Mouse (Mus musculus) heart, embryonic 12.5 days (tissue): ENCODE results near the gene Slpi. TPM values are rescaled to one million over a fixed set of nuclear protein-coding genes. Genes with fewer than 3 reads are reported as not detected.
"Not testable (repeated sequence)": the region's sequence is repeated elsewhere in the genome, so short reads cannot be mapped to it uniquely, and the experiment has no call there.

Experiments used
- ATAC-seq: fragments of 200-750 bp; cut with Nextera tagmentation; 2 replicates; pipeline ENCODE4 v1.8.0; 2017; ENCODE audit warnings: moderate TSS enrichment, moderate library complexity; ENCODE audit not compliant: insufficient number of reproducible peaks, low FRiP score
- H3K27ac ChIP-seq: fragments of 300-500 bp; sonication (generic); 2 replicates; pipeline ENCODE4 v1.5.1; 2016; ENCODE audit warnings: mild to moderate bottlenecking, moderate library complexity; ENCODE audit not compliant: poor library complexity, severe bottlenecking
- H3K27me3 ChIP-seq: fragments of 300-500 bp; sonication (generic); replicated peaks from 2 replicates; pipeline ENCODE4 v1.6.1; 2016; ENCODE audit warnings: mild to moderate bottlenecking, moderate library complexity
- H3K36me3 ChIP-seq: fragments of 300-500 bp; sonication (generic); 2 replicates; pipeline ENCODE4 v1.6.1; 2016; ENCODE audit warnings: mild to moderate bottlenecking, moderate library complexity
- H3K4me1 ChIP-seq: fragments of 300-500 bp; sonication (generic); replicated peaks from 2 replicates; pipeline ENCODE4 v1.6.1; 2016; ENCODE audit warnings: mild to moderate bottlenecking
- H3K4me2 ChIP-seq: fragments of 300-500 bp; sonication (generic); 2 replicates; pipeline ENCODE4 v1.6.1; 2016; ENCODE audit warnings: mild to moderate bottlenecking, moderate library complexity
- H3K4me3 ChIP-seq: fragments of 300-500 bp; sonication (generic); 2 replicates; pipeline ENCODE4 v1.5.1; 2016; ENCODE audit warnings: mild to moderate bottlenecking
- H3K9ac ChIP-seq: fragments of 300-500 bp; sonication (generic); 2 replicates; pipeline ENCODE4 v1.6.1; 2016; ENCODE audit warnings: mild to moderate bottlenecking, moderate library complexity
- H3K9me3 ChIP-seq: fragments of 300-500 bp; sonication (generic); replicated peaks from 2 replicates; pipeline ENCODE4 v1.6.1; 2016; ENCODE audit warnings: mild to moderate bottlenecking, moderate library complexity
- WGBS: fragments of 180-500 bp; shearing (Covaris S2); methylation state at CpG from one replicate; pipeline ENCODE4 v1.1.7; 2016; 5-methylcytosine and 5-hydroxymethylcytosine counted together
- polyA plus RNA-seq: library from polyadenylated mRNA; unstranded; fragments of >200 nt; fragmentation: Nextera tagmentation; extraction: Ambion mirVana; gene quantifications from 2 replicates; pipeline ENCODE4 v1.2.1, GENCODE M21; 2016

Gene Slpi
- polyA plus RNA-seq, 1 experiment from 2014 or later = 1.2 TPM

DNA sequence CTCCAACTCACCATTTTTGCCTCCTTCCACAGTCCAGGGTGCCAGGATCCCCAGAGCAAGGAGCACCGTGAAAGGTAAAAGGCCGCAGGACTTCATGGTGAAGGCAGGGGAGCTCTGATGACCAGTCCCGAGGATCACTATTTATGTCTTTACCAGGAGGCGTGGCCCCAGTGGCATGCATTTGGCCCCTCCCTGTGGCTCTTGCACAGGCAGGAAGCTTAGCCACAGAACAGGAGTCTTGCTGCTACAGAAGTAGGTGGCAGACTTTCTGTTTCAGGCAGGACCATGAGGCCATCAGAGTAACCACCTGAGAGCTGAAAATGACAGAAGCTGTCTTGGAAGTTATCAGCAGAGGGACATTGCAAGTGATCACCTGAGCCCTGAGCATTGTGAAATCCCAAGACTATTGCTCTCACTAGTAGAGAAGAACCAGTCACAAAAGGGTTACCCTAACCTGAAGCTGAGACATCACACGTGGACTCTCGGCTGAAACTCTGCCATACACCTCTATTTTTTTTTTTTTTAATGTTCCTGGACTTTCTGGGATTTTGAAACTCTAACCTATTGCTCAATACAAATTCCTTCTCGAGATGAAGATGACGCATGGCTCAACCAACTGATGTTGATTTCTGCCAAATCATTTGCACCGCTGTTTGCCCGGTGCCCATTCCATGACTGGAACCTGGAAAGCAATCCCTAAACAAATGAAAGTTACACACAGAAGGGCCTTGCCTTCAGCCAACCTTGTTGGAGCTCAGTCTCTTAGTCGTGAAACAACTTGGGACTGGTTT is 32.5 kb downstream of the Slpi start:
- Histone ChIP-seq H3K36me3 (no peaks in the 10 kb centered on the region), H3K27ac (no peak overlapping the region), H3K9ac (no peak overlapping the region), H3K9me3 (no peaks in the 10 kb centered on the region), H3K4me1 (no peaks in the 10 kb centered on the region), H3K27me3 (peaks cover 24% of the 10 kb centered on the region), H3K4me3 (no peak overlapping the region), H3K4me2 (no peak overlapping the region)
- no peak for ATAC-seq
- WGBS = 69% methylated on average over 11 of the region's 11 CpGs

- peaks cover 14% of the 10 kb centered on the region for H3K27me3 ChIP-seq
- no peak for ATAC-seq
- H3K4me3 ChIP-seq = no peak overlapping the region
- H3K9me3 ChIP-seq = no peaks in the 10 kb centered on the region
- no peaks in the 10 kb centered on the region for H3K36me3 ChIP-seq
- H3K4me1 ChIP-seq = no peaks in the 10 kb centered on the region
- H3K27ac ChIP-seq = no peak overlapping the region
- WGBS = 83% methylated on average over 11 of the region's 11 CpGs
- no peak overlapping the region for H3K4me2 ChIP-seq
- H3K9ac ChIP-seq = no peak overlapping the region
Measured at GRCm38 (mm10) chr2:164353356-164353755, 35.5 kb downstream of the Slpi start.

DNA sequence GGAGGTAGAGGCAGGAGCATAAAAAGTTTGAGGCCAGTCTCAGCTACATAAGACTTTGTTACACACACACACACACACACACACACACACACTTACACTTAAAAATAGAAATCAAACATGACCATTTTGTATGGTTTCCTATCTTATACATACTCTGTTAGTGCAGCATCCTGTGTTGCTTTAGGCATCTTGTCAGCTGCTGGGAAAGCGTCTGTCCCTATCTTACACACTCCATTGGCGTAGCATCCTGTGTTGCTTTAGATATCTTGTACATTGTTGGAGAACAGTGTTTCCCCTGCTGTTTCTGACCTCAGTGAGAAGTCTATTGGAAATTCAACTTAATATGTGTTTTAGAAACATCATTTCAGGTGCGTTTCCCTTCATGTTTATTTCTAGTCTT is 36.2 kb downstream of the Slpi start:
- ATAC-seq = no peak
- Histone ChIP-seq H3K9ac (no peak overlapping the region), H3K4me3 (no peak overlapping the region), H3K4me1 (no peaks in the 10 kb centered on the region), H3K27ac (no peak overlapping the region), H3K36me3 (no peaks in the 10 kb centered on the region), H3K4me2 (no peak overlapping the region), H3K27me3 (peaks cover 14% of the 10 kb centered on the region), H3K9me3 (no peaks in the 10 kb centered on the region)
- 60% methylated on average over 3 of the region's 3 CpGs for WGBS

DNA sequence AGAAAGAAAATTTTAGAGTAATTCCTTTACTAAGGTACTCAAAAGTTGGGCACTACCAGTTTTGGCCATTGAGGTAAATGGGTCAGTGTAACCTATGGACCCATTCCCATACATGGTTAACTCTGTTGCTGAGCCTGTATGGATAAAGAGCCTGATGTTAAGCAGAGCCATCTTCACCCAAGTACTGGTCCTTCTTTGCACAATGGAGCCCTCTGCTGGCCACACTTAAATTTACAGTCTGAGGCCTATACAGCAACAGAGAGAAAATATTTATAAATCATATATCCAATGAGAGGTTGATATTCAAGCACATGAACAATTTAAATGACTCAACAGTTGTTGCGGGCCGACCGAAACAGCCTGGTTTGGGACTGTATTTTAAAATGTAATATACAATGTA is 39.9 kb downstream of the Slpi start:
- no peaks in the 10 kb centered on the region for H3K36me3 ChIP-seq
- WGBS = 84% methylated on average over 3 of the region's 3 CpGs
- no peaks in the 10 kb centered on the region for H3K4me1 ChIP-seq
- H3K27me3 ChIP-seq = no peaks in the 10 kb centered on the region
- no peak overlapping the region for H3K4me3 ChIP-seq
- H3K9ac ChIP-seq = no peak overlapping the region
- ATAC-seq = no peak
- H3K9me3 ChIP-seq = no peaks in the 10 kb centered on the region
- H3K4me2 ChIP-seq = no peak overlapping the region
- H3K27ac ChIP-seq = no peak overlapping the region

GRCm38 (mm10) chr2:164347697-164348096 is 41.2 kb downstream of the Slpi start:
- H3K4me3 ChIP-seq, H3K9ac ChIP-seq, H3K27me3 ChIP-seq, H3K27ac ChIP-seq, H3K4me1 ChIP-seq, ATAC-seq, H3K36me3 ChIP-seq, H3K4me2 ChIP-seq, H3K9me3 ChIP-seq: not testable (repeated sequence)

GRCm38 (mm10) chr2:164343732-164344131 is 45.2 kb downstream of the Slpi start:
- not testable (repeated sequence) for H3K27ac ChIP-seq, H3K36me3 ChIP-seq, ATAC-seq, H3K4me2 ChIP-seq, H3K4me1 ChIP-seq, H3K9ac ChIP-seq, H3K9me3 ChIP-seq, H3K27me3 ChIP-seq, H3K4me3 ChIP-seq
- 78% methylated on average over 1 of the region's 1 CpGs for WGBS

GRCm38 (mm10) chr2:164332440-164332839 is 56.5 kb downstream of the Slpi start, which contains the start of gene Svs5:
Gene Svs5 (plus strand): TSS chr2:164332740.
- not testable (repeated sequence) for H3K4me3 ChIP-seq, H3K9ac ChIP-seq, H3K36me3 ChIP-seq, H3K4me2 ChIP-seq, ATAC-seq, H3K27ac ChIP-seq, H3K27me3 ChIP-seq, H3K4me1 ChIP-seq, H3K9me3 ChIP-seq
- WGBS = 51% methylated on average over 3 of the region's 3 CpGs

GRCm38 (mm10) chr2:164320983-164321382 is 67.9 kb downstream of the Slpi start:
- H3K9me3 ChIP-seq = no peaks in the 10 kb centered on the region
- no peak overlapping the region for H3K4me2 ChIP-seq
- 0 out of 2 replicates have a peak, but pooled peaks cover 4% of the 10 kb centered on the region for H3K27me3 ChIP-seq
- H3K4me1 ChIP-seq = no peaks in the 10 kb centered on the region
- H3K36me3 ChIP-seq = no peaks in the 10 kb centered on the region
- WGBS = 78% methylated on average over 6 of the region's 6 CpGs
- H3K4me3 ChIP-seq = no peak overlapping the region
- H3K27ac ChIP-seq = no peak overlapping the region
- ATAC-seq = no peak
- no peak overlapping the region for H3K9ac ChIP-seq

DNA sequence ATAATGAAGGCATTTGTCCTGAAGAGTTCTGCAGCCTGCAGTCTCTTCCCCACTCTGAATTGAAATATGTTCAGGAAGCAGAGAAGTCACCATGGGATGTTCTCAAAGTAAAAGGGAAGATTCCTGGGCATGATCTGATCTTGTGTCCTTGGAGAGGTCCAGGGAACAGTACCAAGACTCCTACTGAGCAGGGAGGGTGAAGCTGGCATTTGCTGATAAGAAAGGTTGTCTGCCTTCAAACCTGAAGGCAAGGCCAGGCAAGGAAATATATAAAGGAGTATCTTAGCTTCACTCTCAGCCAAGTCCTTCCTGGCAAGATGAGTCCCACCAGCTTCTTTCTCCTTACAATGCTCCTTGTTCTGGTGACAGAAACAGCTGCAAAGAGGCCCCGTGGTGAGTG is 72.4 kb downstream of the Slpi start, which contains the start of gene Svs6:
TSS of gene Svs6 (plus strand) at position 301 of the 400 bp plus-strand sequence.
- not testable (repeated sequence) for H3K4me3 ChIP-seq
- WGBS = 87% methylated on average over 1 of the region's 1 CpGs

GRCm38 (mm10) chr2:164315460-164315859 is 73.4 kb downstream of the Slpi start:
- H3K4me1 ChIP-seq, ATAC-seq, H3K9ac ChIP-seq, H3K9me3 ChIP-seq, H3K4me2 ChIP-seq, H3K4me3 ChIP-seq, H3K36me3 ChIP-seq, H3K27me3 ChIP-seq, H3K27ac ChIP-seq: not testable (repeated sequence)

More for the DNA sequence above, 72.4 kb downstream of the Slpi start, which contains the start of gene Svs6:
- H3K9ac ChIP-seq, H3K4me2 ChIP-seq, H3K9me3 ChIP-seq, ATAC-seq, H3K36me3 ChIP-seq, H3K27ac ChIP-seq, H3K27me3 ChIP-seq, H3K4me1 ChIP-seq: not testable (repeated sequence)

GRCm38 (mm10) chr2:164312599-164312998 is 76.3 kb downstream of the Slpi start:
- no peaks in the 10 kb centered on the region for H3K9me3 ChIP-seq
- H3K4me3 ChIP-seq = no peak overlapping the region
- H3K27ac ChIP-seq = no peak overlapping the region
- WGBS = 72% methylated on average over 5 of the region's 5 CpGs
- no peaks in the 10 kb centered on the region for H3K4me1 ChIP-seq
- ATAC-seq = no peak
- H3K9ac ChIP-seq = no peak overlapping the region
- 0 out of 2 replicates have a peak, but pooled peaks cover 2% of the 10 kb centered on the region for H3K27me3 ChIP-seq
- H3K36me3 ChIP-seq = no peaks in the 10 kb centered on the region
- H3K4me2 ChIP-seq = no peak overlapping the region
